Mouse (Mus musculus): ENCODE data around the gene Fam118a. TPM values are rescaled to one million over a fixed set of nuclear protein-coding genes. Genes with fewer than 3 reads are reported as not detected.

Fam118a gene
- polyA plus RNA-seq, 1 experiment from 2014 or later: 37.5 TPM

DNA sequence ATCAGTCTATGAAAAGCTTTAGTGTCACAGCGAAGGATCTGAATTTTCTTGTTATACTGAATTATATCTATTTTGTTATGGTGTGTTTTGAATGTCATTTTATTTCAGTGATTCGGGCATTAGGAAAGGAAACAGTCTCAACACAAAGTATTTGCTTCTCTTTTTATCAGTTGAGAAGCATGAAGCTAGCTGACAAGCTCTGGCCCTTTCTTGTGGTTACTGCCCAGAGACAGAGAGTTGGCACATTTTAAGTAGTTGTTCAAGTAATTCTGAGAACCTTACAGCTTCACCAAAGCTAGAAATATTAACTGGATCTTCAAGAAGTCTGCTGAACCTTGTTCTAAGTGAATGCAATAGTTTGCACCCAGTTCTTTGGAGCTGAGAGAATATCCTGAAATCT is 34.7 kb downstream of the Fam118a start:
- Histone ChIP-seq H3K27ac (ENCODE audit: low read depth) (no peak overlapping the region), H3K4me3 (ENCODE audit: low read depth, low read length) (no peak overlapping the region), H3K9ac (no peak overlapping the region), H3K36me3 (ENCODE audit: insufficient read depth) (peaks cover 39% of the 10 kb centered on the region), H3K4me1 (ENCODE audit: insufficient read depth) (no peaks in the 10 kb centered on the region), H3K9me3 (ENCODE audit: low read depth, low read length) (no peaks in the 10 kb centered on the region), H3K4me2 (no peak overlapping the region), H3K27me3 (ENCODE audit: insufficient read depth, low read length) (no peaks in the 10 kb centered on the region)
- no peak for TF ChIP-seq CTCF (IDR thresholded peaks at IDR 0.05; ENCODE audit: low read depth)
- ATAC-seq (ENCODE audit: insufficient read depth): no peak
- no peak for DNase-seq
- 84% methylated on average over 2 of the region's 2 CpGs for WGBS

- no peaks in the 10 kb centered on the region for H3K36me3 ChIP-seq (ENCODE audit: insufficient read depth)
- H3K9ac ChIP-seq: no peak overlapping the region
- no peak overlapping the region for H3K4me3 ChIP-seq (ENCODE audit: low read depth, low read length)
- ATAC-seq (ENCODE audit: insufficient read depth): no peak
- H3K27me3 ChIP-seq (ENCODE audit: insufficient read depth, low read length): no peaks in the 10 kb centered on the region
- DNase-seq: peak; percentile 85
- no peak overlapping the region for H3K4me2 ChIP-seq
- H3K9me3 ChIP-seq (ENCODE audit: low read depth, low read length): no peaks in the 10 kb centered on the region
- TF ChIP-seq CTCF (IDR thresholded peaks at IDR 0.05; ENCODE audit: low read depth): peak; percentile 85
- WGBS: 24% methylated on average over 2 of the region's 2 CpGs
- no peaks in the 10 kb centered on the region for H3K4me1 ChIP-seq (ENCODE audit: insufficient read depth)
- no peak overlapping the region for H3K27ac ChIP-seq (ENCODE audit: low read depth)
Measured at GRCm38 (mm10) chr15:85070561-85070960, 41.8 kb downstream of the Fam118a start.

DNA sequence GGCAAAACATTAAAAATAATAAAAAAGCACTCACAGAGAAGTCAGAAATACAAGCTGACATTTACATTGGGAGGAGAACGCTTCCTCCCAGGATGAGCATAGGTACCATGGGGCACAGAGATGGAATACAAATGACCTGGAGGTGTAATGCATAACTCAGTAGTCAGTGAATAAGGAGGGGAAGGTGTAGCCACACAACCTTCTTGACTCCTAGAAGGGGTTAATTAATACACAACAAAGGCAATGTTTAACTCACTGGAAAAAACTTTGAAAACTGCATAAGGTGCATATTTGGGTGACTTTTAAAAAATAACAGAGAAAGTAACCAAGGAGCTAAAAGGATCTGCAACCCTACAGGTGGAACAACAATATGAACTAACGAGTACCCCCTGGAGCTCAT is 43.9 kb downstream of the Fam118a start:
- Histone ChIP-seq H3K9ac (no peak overlapping the region), H3K27me3 (ENCODE audit: insufficient read depth, low read length) (no peaks in the 10 kb centered on the region), H3K9me3 (ENCODE audit: low read depth, low read length) (no peaks in the 10 kb centered on the region), H3K27ac (ENCODE audit: low read depth) (no peak overlapping the region), H3K4me1 (ENCODE audit: insufficient read depth) (no peaks in the 10 kb centered on the region), H3K4me2 (no peak overlapping the region), H3K4me3 (ENCODE audit: low read depth, low read length) (no peak overlapping the region), H3K36me3 (ENCODE audit: insufficient read depth) (no peaks in the 10 kb centered on the region)
- WGBS: 85% methylated on average over 2 of the region's 2 CpGs
- no peak for DNase-seq
- ATAC-seq (ENCODE audit: insufficient read depth): no peak
- no peak for TF ChIP-seq CTCF (IDR thresholded peaks at IDR 0.05; ENCODE audit: low read depth)

GRCm38 (mm10) chr15:85085641-85086040 is 56.9 kb downstream of the Fam118a start:
- Histone ChIP-seq H3K4me2 (no peak overlapping the region), H3K27ac (ENCODE audit: low read depth) (no peak overlapping the region), H3K4me1 (ENCODE audit: insufficient read depth) (no peaks in the 10 kb centered on the region), H3K27me3 (ENCODE audit: insufficient read depth, low read length) (no peaks in the 10 kb centered on the region), H3K9me3 (ENCODE audit: low read depth, low read length) (no peaks in the 10 kb centered on the region), H3K9ac (no peak overlapping the region), H3K4me3 (ENCODE audit: low read depth, low read length) (no peak overlapping the region), H3K36me3 (ENCODE audit: insufficient read depth) (no peaks in the 10 kb centered on the region)
- WGBS: 47% methylated on average over 1 of the region's 1 CpGs
- DNase-seq (no peak), ATAC-seq (ENCODE audit: insufficient read depth) (no peak)
- no peak for TF ChIP-seq CTCF (IDR thresholded peaks at IDR 0.05; ENCODE audit: low read depth)

Other genes starting within 250 kb of the Fam118a start
- gene Phf21b, start 172.9 kb upstream of the Fam118a start, polyA plus RNA-seq (2014; fragmentation: Nextera tagmentation; extraction: Ambion mirVana): 0.88 and 1.8 TPM in 2 replicates
- 0.47 and 0.63 TPM in 2 replicates for gene Gm29666, start 108.9 kb upstream of the Fam118a start, polyA plus RNA-seq (2014; fragmentation: Nextera tagmentation; extraction: Ambion mirVana)
- 44.5 and 48.2 TPM in 2 replicates for gene Nup50, start 105.5 kb upstream of the Fam118a start, polyA plus RNA-seq (2014; fragmentation: Nextera tagmentation; extraction: Ambion mirVana)
- 11.6 and 13.5 TPM in 2 replicates for gene 5031439G07Rik, start 40.4 kb upstream of the Fam118a start, polyA plus RNA-seq (2014; fragmentation: Nextera tagmentation; extraction: Ambion mirVana)
- gene Upk3a, start 11.8 kb upstream of the Fam118a start, polyA plus RNA-seq (2014; fragmentation: Nextera tagmentation; extraction: Ambion mirVana): 2.4 and 3.3 TPM in 2 replicates
- gene Smc1b, start 103.0 kb downstream of the Fam118a start, polyA plus RNA-seq (2014; fragmentation: Nextera tagmentation; extraction: Ambion mirVana): 0.16 and 0.21 TPM in 2 replicates
- 0.36 and 0.37 TPM in 2 replicates for gene Ribc2, start 103.1 kb downstream of the Fam118a start, polyA plus RNA-seq (2014; fragmentation: Nextera tagmentation; extraction: Ambion mirVana)
- gene Fbln1, start 177.0 kb downstream of the Fam118a start, polyA plus RNA-seq (2014; fragmentation: Nextera tagmentation; extraction: Ambion mirVana): 277 and 302 TPM in 2 replicates